Mouse (Mus musculus) kidney, postnatal 0 days (tissue): Measurements from ENCODE around the gene Pstpip1. TPM values are rescaled to one million over a fixed set of nuclear protein-coding genes. Genes with fewer than 3 reads are reported as not detected.

ENCODE experiments used
- ATAC-seq: fragments of 200-750 bp; cut with Nextera tagmentation; replicated peaks from 2 replicates; pipeline ENCODE4 v1.8.0; 2017; ENCODE audit warnings: low read depth, moderate number of reproducible peaks, moderate TSS enrichment, moderate library complexity; ENCODE audit not compliant: low FRiP score
- DNase-seq: peaks from one replicate; pipeline ENCODE4 v3.0.0-alpha.2; 2016; ENCODE audit warnings: low spot score
- H3K27ac ChIP-seq: fragments of 300-500 bp; sonication (generic); 2 replicates; pipeline ENCODE4 v1.5.1; 2014; ENCODE audit warnings: mild to moderate bottlenecking
- H3K27me3 ChIP-seq: fragments of 300-500 bp; sonication (generic); 2 replicates; pipeline ENCODE4 v1.6.1; 2014; ENCODE audit warnings: low read length, mixed read lengths; ENCODE audit not compliant: insufficient read depth
- H3K36me3 ChIP-seq: fragments of 300-500 bp; sonication (generic); 2 replicates; pipeline ENCODE4 v1.6.1; 2014; ENCODE audit warnings: low read length, mixed read lengths; ENCODE audit not compliant: insufficient read depth
- H3K4me1 ChIP-seq: fragments of 300-500 bp; sonication (generic); replicated peaks from 2 replicates; pipeline ENCODE4 v1.6.1; 2014; ENCODE audit warnings: antibody characterized with exemption, low read length, mixed read lengths; ENCODE audit not compliant: insufficient read depth
- H3K4me2 ChIP-seq: fragments of 300-500 bp; sonication (generic); 2 replicates; pipeline ENCODE4 v1.6.1; 2014; ENCODE audit warnings: mild to moderate bottlenecking, low read length, moderate library complexity, mixed read lengths
- H3K4me3 ChIP-seq: fragments of 300-500 bp; sonication (generic); replicated peaks from 2 replicates; pipeline ENCODE4 v1.5.1; 2014; ENCODE audit warnings: low read depth, low read length
- H3K9ac ChIP-seq: fragments of 300-500 bp; sonication (generic); 2 replicates; pipeline ENCODE4 v1.6.1; 2014; ENCODE audit warnings: low read depth, low read length
- H3K9me3 ChIP-seq: fragments of 300-500 bp; sonication (generic); replicated peaks from 2 replicates; pipeline ENCODE4 v1.6.1; 2016; ENCODE audit warnings: low read length, inconsistent platforms, mixed read lengths
- CTCF ChIP-seq: IDR thresholded peaks from 2 replicates; pipeline ENCODE4 v1.5.1; 2016; ENCODE audit warnings: antibody characterized with exemption, low read depth, mild to moderate bottlenecking, moderate library complexity
- WGBS: fragments of 180-500 bp; shearing (Covaris S2); extraction: QIAGEN DNeasy Blood & Tissue Kit; methylation state at CpG from one replicate; pipeline ENCODE4 v1.1.7; 2014; 5-methylcytosine and 5-hydroxymethylcytosine counted together
- polyA plus RNA-seq: library from polyadenylated mRNA; unstranded; fragments of >200 nt; fragmentation: Nextera tagmentation; extraction: Ambion mirVana; gene quantifications from 2 replicates; pipeline ENCODE4 v1.2.1, GENCODE M21; 2015

Gene Pstpip1
- polyA plus RNA-seq, 1 experiment from 2014 or later, result 1.3 TPM

GRCm38 (mm10) chr9:56166161-56166560 is 76.4 kb downstream of the Pstpip1 start:
- Histone ChIP-seq H3K4me1 (no peaks in the 10 kb centered on the region), H3K27ac (no peak overlapping the region), H3K4me3 (no peak overlapping the region), H3K27me3 (no peaks in the 10 kb centered on the region), H3K9me3 (no peaks in the 10 kb centered on the region), H3K9ac (no peak overlapping the region), H3K36me3 (no peaks in the 10 kb centered on the region), H3K4me2 (no peak overlapping the region)
- TF ChIP-seq CTCF, result no peak
- no peak for ATAC-seq
- WGBS, result 50% methylated on average over 5 of the region's 5 CpGs
- no peak for DNase-seq

- no peaks in the 10 kb centered on the region for H3K36me3 ChIP-seq
- WGBS, result 76% methylated on average over 6 of the region's 6 CpGs
These were observed 77.9 kb downstream of the Pstpip1 start for GRCm38 (mm10) chr9:56167690-56168089.

GRCm38 (mm10) chr9:56175316-56175715 is 85.6 kb downstream of the Pstpip1 start:
- TF ChIP-seq CTCF, result no peak
- 75% methylated on average over 3 of the region's 3 CpGs for WGBS
- no peak overlapping the region for H3K4me3 ChIP-seq
- ATAC-seq (no peak), DNase-seq (no peak)
- H3K4me1 ChIP-seq, result no peaks in the 10 kb centered on the region
- no peak overlapping the region for H3K4me2 ChIP-seq
- H3K27ac ChIP-seq, result no peak overlapping the region
- H3K9ac ChIP-seq, result no peak overlapping the region
- H3K36me3 ChIP-seq, result no peaks in the 10 kb centered on the region
- H3K9me3 ChIP-seq, result no peaks in the 10 kb centered on the region
- no peaks in the 10 kb centered on the region for H3K27me3 ChIP-seq

More at GRCm38 (mm10) chr9:56167690-56168089, 77.9 kb downstream of the Pstpip1 start:
- Histone ChIP-seq H3K4me2 (no peak overlapping the region), H3K9ac (no peak overlapping the region), H3K27me3 (no peaks in the 10 kb centered on the region), H3K27ac (no peak overlapping the region), H3K4me3 (no peak overlapping the region), H3K9me3 (no peaks in the 10 kb centered on the region), H3K4me1 (no peaks in the 10 kb centered on the region)
- no peak for DNase-seq
- ATAC-seq, result no peak
- no peak for TF ChIP-seq CTCF

- DNase-seq (no peak), ATAC-seq (no peak)
- no peaks in the 10 kb centered on the region for H3K27me3 ChIP-seq
- no peaks in the 10 kb centered on the region for H3K4me1 ChIP-seq
- TF ChIP-seq CTCF, result no peak
- H3K36me3 ChIP-seq, result no peaks in the 10 kb centered on the region
- no peak overlapping the region for H3K4me2 ChIP-seq
- H3K4me3 ChIP-seq, result no peak overlapping the region
- WGBS, result 84% methylated on average over 4 of the region's 4 CpGs
- no peaks in the 10 kb centered on the region for H3K9me3 ChIP-seq
- no peak overlapping the region for H3K9ac ChIP-seq
- no peak overlapping the region for H3K27ac ChIP-seq
These were observed 87.6 kb downstream of the Pstpip1 start for GRCm38 (mm10) chr9:56177354-56177753.

Other genes starting within 250 kb of the Pstpip1 start
- 9.3 and 9.4 TPM in 2 replicates for gene Scaper, start 151.8 kb upstream of the Pstpip1 start, polyA plus RNA-seq
- not detected in 2 replicates for gene 4930563M21Rik, start 79.4 kb upstream of the Pstpip1 start, polyA plus RNA-seq
- 230 and 240 TPM in 2 replicates for gene Rcn2, start 48.1 kb upstream of the Pstpip1 start, polyA plus RNA-seq
- 452 and 462 TPM in 2 replicates for gene Tspan3, start 75.5 kb downstream of the Pstpip1 start, polyA plus RNA-seq